Mouse (Mus musculus): Measurements from ENCODE around the gene Epo. TPM values are rescaled to one million over a fixed set of nuclear protein-coding genes. Genes with fewer than 3 reads are reported as not detected.

Epo gene
- polyA plus RNA-seq, 1 experiment from 2014 or later = 1.4 TPM

GRCm38 (mm10) chr5:137481138-137481537 is 51.9 kb downstream of the Epo start:
- no peak overlapping the region for H3K4me2 ChIP-seq
- H3K27me3 ChIP-seq (ENCODE audit: control insufficient read depth, insufficient read depth, low read length) = no peaks in the 10 kb centered on the region
- no peak overlapping the region for H3K27ac ChIP-seq (ENCODE audit: low read depth, low read length)
- H3K36me3 ChIP-seq (ENCODE audit: control insufficient read depth, insufficient read depth, low read length) = no peaks in the 10 kb centered on the region
- no peaks in the 10 kb centered on the region for H3K9me3 ChIP-seq (ENCODE audit: control insufficient read depth, low read length)
- no peak overlapping the region for H3K9ac ChIP-seq (ENCODE audit: low read length)
- DNase-seq (ENCODE audit: low spot score, missing footprints) = peak; percentile 99
- no peak for ATAC-seq (ENCODE audit: low FRiP score)
- H3K4me3 ChIP-seq (ENCODE audit: low read depth, low read length) = no peak overlapping the region
- H3K4me1 ChIP-seq (ENCODE audit: control insufficient read depth, insufficient read depth, low read length) = peaks cover 18% of the 10 kb centered on the region

- no peaks in the 10 kb centered on the region for H3K27me3 ChIP-seq (ENCODE audit: control insufficient read depth, insufficient read depth, low read length)
- ATAC-seq (ENCODE audit: low FRiP score) (no peak), DNase-seq (ENCODE audit: low spot score, missing footprints) (no peak)
- H3K4me2 ChIP-seq = no peak within 1 kb of the TSS
- no peak within 1 kb of the TSS for H3K9ac ChIP-seq (ENCODE audit: low read length)
- no peaks in the 10 kb centered on the region for H3K36me3 ChIP-seq (ENCODE audit: control insufficient read depth, insufficient read depth, low read length)
- H3K27ac ChIP-seq (ENCODE audit: low read depth, low read length) = no peak within 1 kb of the TSS
- H3K4me3 ChIP-seq (ENCODE audit: low read depth, low read length) = no peak within 1 kb of the TSS
- 88% methylated on average over 5 of the region's 5 CpGs for WGBS
- peaks cover 3% of the 10 kb centered on the region for H3K4me1 ChIP-seq (ENCODE audit: control insufficient read depth, insufficient read depth, low read length)
- H3K9me3 ChIP-seq (ENCODE audit: control insufficient read depth, low read length) = no peaks in the 10 kb centered on the region
These were observed 56.1 kb downstream of the Epo start, which contains the start of gene Zan for GRCm38 (mm10) chr5:137476964-137477363. Gene Zan, minus strand, starts transcription at chr5:137477064.

GRCm38 (mm10) chr5:137474351-137474750 is 58.7 kb downstream of the Epo start:
- no peaks in the 10 kb centered on the region for H3K36me3 ChIP-seq (ENCODE audit: control insufficient read depth, insufficient read depth, low read length)
- 15% methylated on average over 2 of the region's 2 CpGs for WGBS
- DNase-seq (ENCODE audit: low spot score, missing footprints) = no peak

GRCm38 (mm10) chr5:137472252-137472904 is 60.7 kb downstream of the Epo start:
- WGBS = 63% methylated on average over 5 of the region's 5 CpGs
- ATAC-seq (ENCODE audit: low FRiP score) = no peak
- H3K4me1 ChIP-seq (ENCODE audit: control insufficient read depth, insufficient read depth, low read length) = no peaks in the 10 kb centered on the region

More at GRCm38 (mm10) chr5:137474351-137474750, 58.7 kb downstream of the Epo start:
- ATAC-seq (ENCODE audit: low FRiP score) = no peak
- Histone ChIP-seq H3K9ac (ENCODE audit: low read length) (no peak overlapping the region), H3K4me2 (no peak overlapping the region), H3K4me3 (ENCODE audit: low read depth, low read length) (no peak overlapping the region), H3K9me3 (ENCODE audit: control insufficient read depth, low read length) (no peaks in the 10 kb centered on the region), H3K27me3 (ENCODE audit: control insufficient read depth, insufficient read depth, low read length) (no peaks in the 10 kb centered on the region), H3K4me1 (ENCODE audit: control insufficient read depth, insufficient read depth, low read length) (no peaks in the 10 kb centered on the region), H3K27ac (ENCODE audit: low read depth, low read length) (no peak overlapping the region)

GRCm38 (mm10) chr5:137466946-137467345 is 66.1 kb downstream of the Epo start:
- H3K9ac ChIP-seq (ENCODE audit: low read length) = no peak overlapping the region
- no peak for ATAC-seq (ENCODE audit: low FRiP score)
- H3K4me1 ChIP-seq (ENCODE audit: control insufficient read depth, insufficient read depth, low read length) = no peaks in the 10 kb centered on the region
- no peak overlapping the region for H3K4me2 ChIP-seq
- H3K27me3 ChIP-seq (ENCODE audit: control insufficient read depth, insufficient read depth, low read length) = no peaks in the 10 kb centered on the region
- DNase-seq (ENCODE audit: low spot score, missing footprints) = no peak
- H3K9me3 ChIP-seq (ENCODE audit: control insufficient read depth, low read length) = no peaks in the 10 kb centered on the region
- H3K4me3 ChIP-seq (ENCODE audit: low read depth, low read length) = no peak overlapping the region
- no peaks in the 10 kb centered on the region for H3K36me3 ChIP-seq (ENCODE audit: control insufficient read depth, insufficient read depth, low read length)
- WGBS = 94% methylated on average over 6 of the region's 6 CpGs
- H3K27ac ChIP-seq (ENCODE audit: low read depth, low read length) = no peak overlapping the region

More at GRCm38 (mm10) chr5:137472252-137472904, 60.7 kb downstream of the Epo start:
- no peaks in the 10 kb centered on the region for H3K36me3 ChIP-seq (ENCODE audit: control insufficient read depth, insufficient read depth, low read length)
- no peak for DNase-seq (ENCODE audit: low spot score, missing footprints)
- H3K27ac ChIP-seq (ENCODE audit: low read depth, low read length) = no peak overlapping the region
- H3K27me3 ChIP-seq (ENCODE audit: control insufficient read depth, insufficient read depth, low read length) = no peaks in the 10 kb centered on the region
- H3K4me2 ChIP-seq = no peak overlapping the region
- no peak overlapping the region for H3K4me3 ChIP-seq (ENCODE audit: low read depth, low read length)
- no peak overlapping the region for H3K9ac ChIP-seq (ENCODE audit: low read length)
- H3K9me3 ChIP-seq (ENCODE audit: control insufficient read depth, low read length) = no peaks in the 10 kb centered on the region

GRCm38 (mm10) chr5:137465049-137465448 is 68.0 kb downstream of the Epo start:
- 58% methylated on average over 3 of the region's 3 CpGs for WGBS
- no peaks in the 10 kb centered on the region for H3K9me3 ChIP-seq (ENCODE audit: control insufficient read depth, low read length)
- no peaks in the 10 kb centered on the region for H3K4me1 ChIP-seq (ENCODE audit: control insufficient read depth, insufficient read depth, low read length)
- H3K27ac ChIP-seq (ENCODE audit: low read depth, low read length) = no peak overlapping the region
- H3K9ac ChIP-seq (ENCODE audit: low read length) = no peak overlapping the region
- H3K4me3 ChIP-seq (ENCODE audit: low read depth, low read length) = no peak overlapping the region
- no peak for DNase-seq (ENCODE audit: low spot score, missing footprints)
- no peak overlapping the region for H3K4me2 ChIP-seq
- ATAC-seq (ENCODE audit: low FRiP score) = no peak
- H3K36me3 ChIP-seq (ENCODE audit: control insufficient read depth, insufficient read depth, low read length) = no peaks in the 10 kb centered on the region
- H3K27me3 ChIP-seq (ENCODE audit: control insufficient read depth, insufficient read depth, low read length) = no peaks in the 10 kb centered on the region

- Histone ChIP-seq H3K4me3 (ENCODE audit: low read depth, low read length) (no peak overlapping the region), H3K4me1 (ENCODE audit: control insufficient read depth, insufficient read depth, low read length) (no peaks in the 10 kb centered on the region), H3K27ac (ENCODE audit: low read depth, low read length) (no peak overlapping the region), H3K9ac (ENCODE audit: low read length) (no peak overlapping the region), H3K36me3 (ENCODE audit: control insufficient read depth, insufficient read depth, low read length) (no peaks in the 10 kb centered on the region), H3K9me3 (ENCODE audit: control insufficient read depth, low read length) (no peaks in the 10 kb centered on the region), H3K27me3 (ENCODE audit: control insufficient read depth, insufficient read depth, low read length) (no peaks in the 10 kb centered on the region), H3K4me2 (no peak overlapping the region)
- DNase-seq (ENCODE audit: low spot score, missing footprints) (no peak), ATAC-seq (ENCODE audit: low FRiP score) (no peak)
- 81% methylated on average over 7 of the region's 7 CpGs for WGBS
These were observed 77.0 kb downstream of the Epo start for GRCm38 (mm10) chr5:137455866-137456591.

GRCm38 (mm10) chr5:137455206-137455605 is 77.8 kb downstream of the Epo start:
- Histone ChIP-seq H3K27ac (ENCODE audit: low read depth, low read length) (no peak overlapping the region), H3K4me3 (ENCODE audit: low read depth, low read length) (no peak overlapping the region), H3K36me3 (ENCODE audit: control insufficient read depth, insufficient read depth, low read length) (no peaks in the 10 kb centered on the region), H3K4me1 (ENCODE audit: control insufficient read depth, insufficient read depth, low read length) (no peaks in the 10 kb centered on the region), H3K4me2 (no peak overlapping the region), H3K9ac (ENCODE audit: low read length) (no peak overlapping the region), H3K27me3 (ENCODE audit: control insufficient read depth, insufficient read depth, low read length) (no peaks in the 10 kb centered on the region), H3K9me3 (ENCODE audit: control insufficient read depth, low read length) (no peaks in the 10 kb centered on the region)
- DNase-seq (ENCODE audit: low spot score, missing footprints) (no peak), ATAC-seq (ENCODE audit: low FRiP score) (no peak)
- WGBS = 89% methylated on average over 6 of the region's 6 CpGs

GRCm38 (mm10) chr5:137445536-137445935 is 87.5 kb downstream of the Epo start:
- H3K4me3 ChIP-seq (ENCODE audit: low read depth, low read length) = no peak overlapping the region
- H3K27me3 ChIP-seq (ENCODE audit: control insufficient read depth, insufficient read depth, low read length) = no peaks in the 10 kb centered on the region
- no peak for ATAC-seq (ENCODE audit: low FRiP score)
- no peaks in the 10 kb centered on the region for H3K36me3 ChIP-seq (ENCODE audit: control insufficient read depth, insufficient read depth, low read length)
- no peak overlapping the region for H3K4me2 ChIP-seq
- no peaks in the 10 kb centered on the region for H3K4me1 ChIP-seq (ENCODE audit: control insufficient read depth, insufficient read depth, low read length)
- DNase-seq (ENCODE audit: low spot score, missing footprints) = no peak
- no peak overlapping the region for H3K9ac ChIP-seq (ENCODE audit: low read length)
- no peaks in the 10 kb centered on the region for H3K9me3 ChIP-seq (ENCODE audit: control insufficient read depth, low read length)
- H3K27ac ChIP-seq (ENCODE audit: low read depth, low read length) = no peak overlapping the region

Data from midbrain, embryonic 11.5 days (tissue).